Mouse (Mus musculus): ENCODE results near the gene C2cd3. TPM values are rescaled to one million over a fixed set of nuclear protein-coding genes. Genes with fewer than 3 reads are reported as not detected.

C2cd3 gene
- polyA plus RNA-seq, 1 experiment from 2014 or later: 8.5 TPM

GRCm38 (mm10) chr7:100364888-100365287 lies 7.1 kb upstream of the C2cd3 start:
- no peak for DNase-seq
- Histone ChIP-seq H3K27me3 (no peaks in the 10 kb centered on the region), H3K27ac (no peak overlapping the region), H3K4me2 (no peak overlapping the region), H3K36me3 (no peaks in the 10 kb centered on the region), H3K9ac (no peak overlapping the region), H3K4me1 (replicated peaks) (peaks cover 16% of the 10 kb centered on the region), H3K9me3 (replicated peaks) (no peaks in the 10 kb centered on the region), H3K4me3 (replicated peaks) (no peak overlapping the region)
- 42% methylated on average over 6 of the region's 6 CpGs for WGBS (ENCODE audit: insufficient replicate concordance)
- ATAC-seq (ENCODE audit: low read depth): no peak

GRCm38 (mm10) chr7:100372452-100372980 lies 483 bp downstream of the C2cd3 start:
- Histone ChIP-seq H3K4me2 (peak overlapping the region; percentile 88), H3K4me3 (replicated peaks) (peak overlapping the region; percentile 78), H3K27ac (peak overlapping the region; percentile 91), H3K9ac (peak overlapping the region; percentile 83), H3K27me3 (no peaks in the 10 kb centered on the region), H3K36me3 (peaks cover 27% of the 10 kb centered on the region), H3K4me1 (replicated peaks) (peaks cover 25% of the 10 kb centered on the region), H3K9me3 (replicated peaks) (no peaks in the 10 kb centered on the region)
- ATAC-seq (ENCODE audit: low read depth): no peak
- no peak for DNase-seq
- WGBS (ENCODE audit: insufficient replicate concordance): 7% methylated on average over 17 of the region's 17 CpGs

DNA sequence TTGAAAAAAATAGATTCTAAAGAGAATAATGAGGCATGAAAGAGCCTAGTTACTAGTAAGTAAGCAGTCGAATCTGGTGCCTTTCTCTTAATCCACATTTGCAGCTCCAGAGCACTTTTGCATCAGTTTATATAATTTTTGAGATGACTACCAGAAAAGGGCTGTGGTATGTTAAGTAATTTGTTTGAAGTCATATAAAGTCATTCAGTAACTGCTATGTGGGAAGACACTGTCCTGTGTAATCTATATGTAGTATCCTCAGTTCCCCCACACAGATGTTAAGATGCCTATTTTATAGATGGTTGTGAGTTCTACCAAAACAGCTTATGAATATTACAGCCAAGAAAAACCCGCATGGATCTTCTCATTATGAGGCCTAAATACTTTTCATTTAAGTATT lies 6.2 kb downstream of the C2cd3 start:
- Histone ChIP-seq H3K36me3 (peaks cover 68% of the 10 kb centered on the region), H3K4me1 (replicated peaks) (peaks cover 3% of the 10 kb centered on the region), H3K9ac (no peak overlapping the region), H3K4me2 (no peak overlapping the region), H3K4me3 (replicated peaks) (no peak overlapping the region), H3K27ac (no peak overlapping the region), H3K9me3 (replicated peaks) (no peaks in the 10 kb centered on the region), H3K27me3 (no peaks in the 10 kb centered on the region)
- ATAC-seq (ENCODE audit: low read depth) (no peak), DNase-seq (no peak)
- 71% methylated on average over 2 of the region's 2 CpGs for WGBS (ENCODE audit: insufficient replicate concordance)

- no peak overlapping the region for H3K27ac ChIP-seq
- H3K27me3 ChIP-seq: no peaks in the 10 kb centered on the region
- peaks cover 60% of the 10 kb centered on the region for H3K36me3 ChIP-seq
Measured at GRCm38 (mm10) chr7:100381161-100381560, 9.1 kb downstream of the C2cd3 start.

GRCm38 (mm10) chr7:100383207-100383606 lies 11.2 kb downstream of the C2cd3 start:
- WGBS (ENCODE audit: insufficient replicate concordance): 83% methylated on average over 2 of the region's 2 CpGs
- ATAC-seq (ENCODE audit: low read depth): no peak
- H3K36me3 ChIP-seq: peaks cover 58% of the 10 kb centered on the region

More at GRCm38 (mm10) chr7:100381161-100381560, 9.1 kb downstream of the C2cd3 start:
- no peaks in the 10 kb centered on the region for H3K9me3 ChIP-seq (replicated peaks)
- no peak overlapping the region for H3K4me3 ChIP-seq (replicated peaks)
- H3K4me1 ChIP-seq (replicated peaks): no peaks in the 10 kb centered on the region
- DNase-seq (no peak), ATAC-seq (ENCODE audit: low read depth) (no peak)
- H3K4me2 ChIP-seq: no peak overlapping the region
- H3K9ac ChIP-seq: no peak overlapping the region

DNA sequence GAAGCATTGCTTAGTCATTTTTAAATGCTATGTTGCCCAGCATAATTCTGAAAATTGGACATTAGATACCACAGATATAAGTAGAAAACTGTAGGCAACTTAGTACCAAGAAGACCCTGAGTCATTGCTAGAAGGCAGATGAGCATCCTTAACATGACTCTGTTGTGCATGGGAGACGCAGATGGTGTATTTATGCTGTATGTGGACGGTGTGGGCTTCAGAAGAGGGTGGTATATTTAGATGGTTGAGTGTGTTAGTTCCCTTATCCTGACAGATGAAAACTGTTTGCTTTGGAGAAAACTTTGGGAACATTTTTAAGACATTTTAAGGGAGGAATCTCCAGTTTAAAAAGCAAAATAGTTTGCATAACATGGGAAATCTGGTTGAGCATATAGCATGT lies 16.1 kb downstream of the C2cd3 start:
- no peak overlapping the region for H3K4me3 ChIP-seq (replicated peaks)
- H3K36me3 ChIP-seq: peaks cover 56% of the 10 kb centered on the region
- H3K4me1 ChIP-seq (replicated peaks): no peaks in the 10 kb centered on the region; the same call in 1 of the 2 replicates
- no peaks in the 10 kb centered on the region for H3K27me3 ChIP-seq
- no peak overlapping the region for H3K27ac ChIP-seq
- no peak overlapping the region for H3K9ac ChIP-seq
- ATAC-seq (ENCODE audit: low read depth): no peak
- 89% methylated on average over 2 of the region's 2 CpGs for WGBS (ENCODE audit: insufficient replicate concordance)
- no peak overlapping the region for H3K4me2 ChIP-seq
- no peak for DNase-seq
- no peaks in the 10 kb centered on the region for H3K9me3 ChIP-seq (replicated peaks)

More at GRCm38 (mm10) chr7:100383207-100383606, 11.2 kb downstream of the C2cd3 start:
- Histone ChIP-seq H3K9me3 (replicated peaks) (no peaks in the 10 kb centered on the region), H3K27me3 (no peaks in the 10 kb centered on the region), H3K4me1 (replicated peaks) (no peaks in the 10 kb centered on the region; the same call in 1 of the 2 replicates), H3K27ac (no peak overlapping the region), H3K4me3 (replicated peaks) (no peak overlapping the region), H3K9ac (no peak overlapping the region), H3K4me2 (no peak overlapping the region)
- no peak for DNase-seq

DNA sequence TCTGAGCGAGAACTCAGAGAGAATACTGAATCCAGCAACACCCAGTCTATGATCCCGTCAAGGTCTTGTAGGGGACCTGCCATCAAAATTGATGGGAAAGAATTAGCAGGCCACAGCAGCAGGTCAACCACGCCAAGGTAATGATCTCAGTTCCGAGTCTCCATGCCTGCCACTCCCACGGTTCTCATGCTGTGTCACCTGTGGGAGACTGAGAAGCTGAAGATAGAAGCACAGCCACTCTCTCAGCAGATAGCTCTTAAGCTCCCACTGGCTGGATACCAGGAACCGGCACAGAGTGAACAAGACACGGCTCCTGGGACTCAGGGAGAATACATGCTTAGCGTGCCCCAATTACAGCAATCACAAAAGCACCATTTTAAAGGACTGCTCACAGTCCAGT lies 18.1 kb downstream of the C2cd3 start:
- Histone ChIP-seq H3K4me3 (replicated peaks) (no peak overlapping the region), H3K4me2 (no peak overlapping the region), H3K9ac (no peak overlapping the region), H3K36me3 (peaks cover 55% of the 10 kb centered on the region), H3K4me1 (replicated peaks) (no peaks in the 10 kb centered on the region; the same call in 1 of the 2 replicates), H3K27ac (no peak overlapping the region), H3K27me3 (no peaks in the 10 kb centered on the region), H3K9me3 (replicated peaks) (no peaks in the 10 kb centered on the region)
- 85% methylated on average over 8 of the region's 8 CpGs for WGBS (ENCODE audit: insufficient replicate concordance)
- DNase-seq: no peak
- no peak for ATAC-seq (ENCODE audit: low read depth)

DNA sequence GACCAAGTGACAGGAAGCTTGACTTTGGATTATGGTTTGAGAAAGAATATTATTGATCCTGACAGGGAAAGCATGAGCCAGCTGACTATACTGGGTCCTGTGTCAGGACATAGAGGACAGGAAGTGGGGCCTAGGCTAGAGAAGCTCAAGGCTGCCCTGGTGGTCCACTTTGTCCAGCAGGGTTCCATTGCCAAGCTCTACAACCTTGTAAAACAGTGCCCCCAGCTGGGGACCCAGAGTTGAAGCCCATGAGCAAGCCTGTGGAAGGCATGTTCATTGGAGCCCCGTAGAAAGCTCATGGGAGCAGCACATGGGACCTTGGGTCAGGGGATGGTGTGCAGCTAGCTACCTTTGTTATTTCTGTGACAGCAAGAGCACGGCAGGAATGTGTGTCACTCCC lies 20.2 kb downstream of the C2cd3 start:
- ATAC-seq (ENCODE audit: low read depth): no peak
- WGBS (ENCODE audit: insufficient replicate concordance): 78% methylated on average over 2 of the region's 2 CpGs
- Histone ChIP-seq H3K4me1 (replicated peaks) (no peaks in the 10 kb centered on the region; the same call in 1 of the 2 replicates), H3K27me3 (no peaks in the 10 kb centered on the region), H3K4me2 (no peak overlapping the region), H3K4me3 (replicated peaks) (no peak overlapping the region), H3K27ac (no peak overlapping the region), H3K9ac (no peak overlapping the region), H3K9me3 (replicated peaks) (no peaks in the 10 kb centered on the region), H3K36me3 (peaks cover 69% of the 10 kb centered on the region)
- no peak for DNase-seq

- H3K9me3 ChIP-seq (replicated peaks): no peaks in the 10 kb centered on the region
- ATAC-seq (ENCODE audit: low read depth) (no peak), DNase-seq (no peak)
- no peaks in the 10 kb centered on the region for H3K4me1 ChIP-seq (replicated peaks)
- H3K4me2 ChIP-seq: no peak overlapping the region
- no peak overlapping the region for H3K9ac ChIP-seq
- H3K4me3 ChIP-seq (replicated peaks): no peak overlapping the region
- 76% methylated on average over 8 of the region's 8 CpGs for WGBS (ENCODE audit: insufficient replicate concordance)
- peaks cover 76% of the 10 kb centered on the region for H3K36me3 ChIP-seq
- H3K27me3 ChIP-seq: no peaks in the 10 kb centered on the region
- no peak overlapping the region for H3K27ac ChIP-seq
Measured at GRCm38 (mm10) chr7:100399231-100399913, 27.3 kb downstream of the C2cd3 start.

GRCm38 (mm10) chr7:100400899-100401539 lies 29.0 kb downstream of the C2cd3 start:
- H3K4me1 ChIP-seq (replicated peaks): no peaks in the 10 kb centered on the region
- H3K4me2 ChIP-seq: no peak overlapping the region
- WGBS (ENCODE audit: insufficient replicate concordance): 60% methylated on average over 4 of the region's 4 CpGs
- ATAC-seq (ENCODE audit: low read depth) (no peak), DNase-seq (no peak)
- no peak overlapping the region for H3K4me3 ChIP-seq (replicated peaks)
- no peaks in the 10 kb centered on the region for H3K9me3 ChIP-seq (replicated peaks)
- peaks cover 72% of the 10 kb centered on the region for H3K36me3 ChIP-seq
- no peak overlapping the region for H3K9ac ChIP-seq
- no peaks in the 10 kb centered on the region for H3K27me3 ChIP-seq
- no peak overlapping the region for H3K27ac ChIP-seq

- Histone ChIP-seq H3K4me3 (replicated peaks) (no peak overlapping the region), H3K4me1 (replicated peaks) (no peaks in the 10 kb centered on the region), H3K9me3 (replicated peaks) (no peaks in the 10 kb centered on the region), H3K4me2 (no peak overlapping the region), H3K27me3 (no peaks in the 10 kb centered on the region), H3K27ac (no peak overlapping the region), H3K36me3 (peaks cover 73% of the 10 kb centered on the region), H3K9ac (no peak overlapping the region)
- 89% methylated on average over 4 of the region's 4 CpGs for WGBS (ENCODE audit: insufficient replicate concordance)
- no peak for ATAC-seq (ENCODE audit: low read depth)
- DNase-seq: no peak
Measured at GRCm38 (mm10) chr7:100402715-100403114, 30.7 kb downstream of the C2cd3 start.

Measured in liver, embryonic 13.5 days (tissue).